Comparison of ENCODE assay signal across 19 mouse cellular contexts in the genomic region with DNA sequence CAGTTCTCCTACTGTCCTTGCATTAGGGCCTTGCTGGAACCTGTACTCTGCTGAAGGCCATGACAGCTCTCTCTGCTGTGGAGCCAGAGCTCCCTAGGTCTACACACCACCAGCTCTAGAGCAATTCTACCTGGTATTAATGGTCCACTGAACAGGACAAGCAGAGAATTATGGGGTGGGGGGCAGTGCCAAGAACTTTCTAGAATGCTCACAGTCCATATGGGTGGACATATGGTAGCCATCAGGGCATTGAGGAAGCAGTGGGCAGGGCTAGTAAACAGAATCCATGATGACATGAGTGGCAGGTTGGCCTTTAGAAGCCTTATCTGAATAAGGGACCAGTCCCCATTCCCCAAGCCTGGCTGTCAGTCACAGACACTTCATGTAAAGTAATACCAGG.
"Had no signal": no experiment of that assay in that cellular context is flagged by ENCODE, and none has a peak within 500 bp of the region (broad histone marks: within the 10 kb centered on the region; RNA-seq: fewer than 3 reads in every experiment).

No protein-coding gene starts in this region.

- H3K27me3 ChIP-seq: kidney, embryonic 15.5 days; limb, embryonic 12.5 days; limb, embryonic 15.5 days; midbrain, embryonic 15.5 days; neural tube, embryonic 12.5 days; neural tube, embryonic 15.5 days; stomach, embryonic 15.5 days had no signal

- H3K36me3 ChIP-seq: kidney, embryonic 15.5 days; limb, embryonic 12.5 days; limb, embryonic 15.5 days; midbrain, embryonic 12.5 days; midbrain, embryonic 15.5 days; neural tube, embryonic 12.5 days; neural tube, embryonic 15.5 days; stomach, embryonic 15.5 days had no signal

- DNase-seq: kidney, postnatal 14 days; kidney, postnatal 4 days; left cerebral cortex, postnatal 4 days; liver, postnatal 0 days; lung, embryonic 14.5 days; retina, postnatal 1 day; right cerebral cortex, postnatal 25 days; spleen, adult 18-20 months; thymus, postnatal 25 days had no signal

- H3K4me3 ChIP-seq: kidney, embryonic 15.5 days; limb, embryonic 12.5 days; limb, embryonic 15.5 days; midbrain, embryonic 12.5 days; midbrain, embryonic 15.5 days; neural tube, embryonic 12.5 days; neural tube, embryonic 15.5 days; stomach, embryonic 15.5 days had no signal

- H3K27ac ChIP-seq: kidney, embryonic 15.5 days; limb, embryonic 12.5 days; limb, embryonic 15.5 days; liver, embryonic 14.5 days; macrophage; midbrain, embryonic 12.5 days; midbrain, embryonic 15.5 days; neural tube, embryonic 12.5 days; neural tube, embryonic 15.5 days; stomach, embryonic 15.5 days had no signal

- H3K9me3 ChIP-seq: kidney, embryonic 15.5 days; limb, embryonic 12.5 days; limb, embryonic 15.5 days; midbrain, embryonic 12.5 days; midbrain, embryonic 15.5 days; neural tube, embryonic 12.5 days; neural tube, embryonic 15.5 days; stomach, embryonic 15.5 days had no signal

- H3K4me1 ChIP-seq: kidney, embryonic 15.5 days; stomach, embryonic 15.5 days had no signal
